Mouse (Mus musculus) myocyte (in vitro differentiated cells): ENCODE measurements around the gene Myh7. TPM values are rescaled to one million over a fixed set of nuclear protein-coding genes. Genes with fewer than 3 reads are reported as not detected.
"Not testable (repeated sequence)": the region's sequence is repeated elsewhere in the genome, so short reads cannot be mapped to it uniquely, and the experiment has no call there.

Experiments used
- H3K27me3 ChIP-seq: one replicate; pipeline ENCODE4 v1.6.1; 2011; ENCODE audit not compliant: control insufficient read depth, insufficient read depth, insufficient read length
- H3K36me3 ChIP-seq: one replicate; pipeline ENCODE4 v1.6.1; 2011; ENCODE audit not compliant: control insufficient read depth, insufficient read depth
- H3K4me2 ChIP-seq: one replicate; pipeline ENCODE4 v1.6.1; 2011; ENCODE audit warnings: low read depth, control low read depth
- H3K4me3 ChIP-seq: one replicate; pipeline ENCODE4 v1.5.1; 2011; ENCODE audit warnings: mild to moderate bottlenecking, control low read depth, moderate library complexity
- H3K79me2 ChIP-seq: one replicate; pipeline ENCODE4 v1.6.1; 2011; ENCODE audit not compliant: control insufficient read depth, insufficient read depth
- H3ac ChIP-seq: one replicate; pipeline ENCODE4 v1.6.1; 2011; ENCODE audit not compliant: control insufficient read depth, insufficient read length
- CEBPB ChIP-seq: IDR thresholded peaks from 2 replicates; pipeline ENCODE4 v1.6.1; 2011; ENCODE audit warnings: mild to moderate bottlenecking, moderate library complexity; ENCODE audit not compliant: poor library complexity, insufficient read depth, severe bottlenecking
- E2F4 ChIP-seq: IDR thresholded peaks from one replicate; pipeline ENCODE4 v1.6.1; 2011; ENCODE audit warnings: mild to moderate bottlenecking, control low read depth, moderate library complexity; ENCODE audit not compliant: insufficient read depth
- MAX ChIP-seq: IDR thresholded peaks from one replicate; pipeline ENCODE4 v1.6.1; 2011; ENCODE audit warnings: low read depth, mild to moderate bottlenecking, control low read depth
- MYOD1 ChIP-seq, 3 experiments: IDR thresholded peaks; one replicate each; pipeline ENCODE4 v1.6.1; 2011; ENCODE audit warnings: control low read depth in 2 of 3, low read depth in 2 of 3, mild to moderate bottlenecking in 2 of 3, moderate library complexity in 1 of 3; ENCODE audit not compliant: insufficient read length in 2 of 3, control insufficient read depth in 1 of 3
- MYOG ChIP-seq, 3 experiments: IDR thresholded peaks; one replicate each; pipeline ENCODE4 v1.6.1; 2011; ENCODE audit warnings: control low read depth in 2 of 3, low read depth in 2 of 3, mild to moderate bottlenecking in 2 of 3; ENCODE audit not compliant: insufficient read length in 2 of 3, control insufficient read depth in 1 of 3, insufficient read depth in 1 of 3
- POLR2A ChIP-seq: IDR thresholded peaks from one replicate; pipeline ENCODE4 v1.6.1; 2011; ENCODE audit warnings: low read depth, mild to moderate bottlenecking, control low read depth, moderate library complexity; ENCODE audit not compliant: insufficient read length
- POLR2AphosphoS2 ChIP-seq: IDR thresholded peaks from one replicate; pipeline ENCODE4 v1.6.1; 2011; ENCODE audit warnings: low read depth, control low read depth; ENCODE audit not compliant: insufficient read length
- REST ChIP-seq: IDR thresholded peaks from one replicate; pipeline ENCODE4 v1.6.1; 2011; ENCODE audit warnings: mild to moderate bottlenecking, control low read depth, moderate library complexity; ENCODE audit not compliant: insufficient read depth, insufficient read length
- SRF ChIP-seq: IDR thresholded peaks from one replicate; pipeline ENCODE4 v1.6.1; 2011; ENCODE audit warnings: low read depth; ENCODE audit not compliant: control insufficient read depth, insufficient read length
- TCF12 ChIP-seq: IDR thresholded peaks from one replicate; pipeline ENCODE4 v1.6.1; 2011; ENCODE audit warnings: mild to moderate bottlenecking, control low read depth; ENCODE audit not compliant: poor library complexity, insufficient read depth, severe bottlenecking
- TCF3 ChIP-seq: IDR thresholded peaks from one replicate; pipeline ENCODE4 v1.6.1; 2011; ENCODE audit warnings: low read depth, control low read depth; ENCODE audit not compliant: insufficient read length
- USF1 ChIP-seq: IDR thresholded peaks from one replicate; pipeline ENCODE4 v1.6.1; 2011; ENCODE audit warnings: low read depth, mild to moderate bottlenecking, control low read depth, moderate library complexity
- polyA plus RNA-seq: library from polyadenylated mRNA; unstranded; fragments of >200 nt; fragmentation: generic; extraction: Trizol; gene quantifications from one replicate; pipeline ENCODE4 v1.2.1, GENCODE M21; 2012; ENCODE audit warnings: missing spikeins

The Myh7 gene
- 56.5 TPM for polyA plus RNA-seq

DNA sequence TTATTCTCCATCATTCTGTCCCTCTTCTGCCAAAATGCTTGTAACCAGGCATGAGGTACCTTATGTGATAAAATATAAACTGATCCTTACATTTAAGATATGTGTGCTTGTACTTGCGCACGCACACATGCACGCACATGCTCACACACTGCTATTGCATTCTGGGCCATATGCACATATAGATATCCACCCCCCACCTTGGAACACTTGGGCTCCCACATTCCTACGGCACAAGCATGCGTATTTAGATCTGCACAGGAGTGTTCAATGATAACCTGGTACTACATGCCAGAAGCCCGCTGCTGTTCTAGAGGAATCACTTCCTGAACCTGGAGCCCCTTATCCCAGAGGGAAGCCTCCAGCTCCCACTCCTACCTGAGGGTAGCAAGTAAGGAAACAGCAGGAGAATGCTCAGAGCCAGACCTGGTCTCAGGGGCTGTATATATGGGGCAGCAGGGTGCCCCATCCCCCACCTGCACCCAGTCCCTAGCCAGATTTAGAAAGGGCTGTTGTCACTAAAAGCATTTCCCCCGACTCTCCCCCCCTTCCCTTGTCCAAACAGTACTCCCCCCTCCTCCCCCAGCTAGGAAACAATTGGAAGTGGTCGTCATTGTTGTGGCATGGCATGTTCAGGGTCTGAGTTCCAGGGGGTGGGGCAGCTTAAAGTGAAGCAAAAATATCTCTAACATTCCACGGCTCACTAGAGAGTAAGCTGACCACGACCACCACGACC lies at the start of gene Myh7:
Myh7 (minus strand) TSS at position 491 of the 733 bp plus-strand sequence.
- no peak for TF ChIP-seq CEBPB
- no peak for TF ChIP-seq MAX
- no peak for TF ChIP-seq MYOD1 (IDR thresholded peaks at IDR 0.05; ENCODE audit: control insufficient read depth in 1 of 3, insufficient read length in 2 of 3, low read depth in 2 of 3)
- no peak for TF ChIP-seq REST
- TF ChIP-seq MYOG (IDR thresholded peaks at IDR 0.05; ENCODE audit: control insufficient read depth in 1 of 3, insufficient read depth in 1 of 3, insufficient read length in 2 of 3, low read depth in 2 of 3), result no peak
- TF ChIP-seq SRF, result no peak
- no peak for TF ChIP-seq TCF3
- no peak for TF ChIP-seq USF1
- no peak for TF ChIP-seq POLR2AphosphoS2
- TF ChIP-seq E2F4, result no peak
- no peak for TF ChIP-seq TCF12
- no peak for TF ChIP-seq POLR2A
- H3K4me2 ChIP-seq, result peak within 1 kb of the TSS; percentile 66
- peaks cover 13% of the 10 kb centered on the region for H3K27me3 ChIP-seq
- H3K79me2 ChIP-seq, result no peaks in the 10 kb centered on the region
- no peak within 1 kb of the TSS for H3ac ChIP-seq
- no peak within 1 kb of the TSS for H3K4me3 ChIP-seq
- no peaks in the 10 kb centered on the region for H3K36me3 ChIP-seq

DNA sequence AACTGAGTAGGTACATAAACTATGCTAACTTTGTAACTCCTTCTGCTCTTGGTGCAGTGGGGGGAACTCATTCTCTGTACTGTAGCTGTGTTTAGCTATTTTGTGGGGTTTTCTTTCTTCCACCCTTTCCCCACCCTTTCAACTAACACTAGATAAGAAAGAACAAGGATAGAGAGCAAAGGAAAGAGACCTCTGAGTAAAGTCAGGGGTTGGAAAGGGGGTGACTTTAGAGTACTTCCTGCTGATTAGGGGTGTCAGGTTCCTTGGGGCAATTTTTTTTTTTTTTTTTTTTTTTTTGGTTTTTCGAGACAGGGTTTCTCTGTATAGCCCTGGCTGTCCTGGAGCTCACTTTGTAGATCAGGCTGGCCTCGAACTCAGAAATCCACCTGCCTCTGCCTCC lies 49.3 kb upstream of the Myh7 start:
- H3K4me3 ChIP-seq, H3K4me2 ChIP-seq, H3ac ChIP-seq, H3K79me2 ChIP-seq, H3K27me3 ChIP-seq, H3K36me3 ChIP-seq: not testable (repeated sequence)

DNA sequence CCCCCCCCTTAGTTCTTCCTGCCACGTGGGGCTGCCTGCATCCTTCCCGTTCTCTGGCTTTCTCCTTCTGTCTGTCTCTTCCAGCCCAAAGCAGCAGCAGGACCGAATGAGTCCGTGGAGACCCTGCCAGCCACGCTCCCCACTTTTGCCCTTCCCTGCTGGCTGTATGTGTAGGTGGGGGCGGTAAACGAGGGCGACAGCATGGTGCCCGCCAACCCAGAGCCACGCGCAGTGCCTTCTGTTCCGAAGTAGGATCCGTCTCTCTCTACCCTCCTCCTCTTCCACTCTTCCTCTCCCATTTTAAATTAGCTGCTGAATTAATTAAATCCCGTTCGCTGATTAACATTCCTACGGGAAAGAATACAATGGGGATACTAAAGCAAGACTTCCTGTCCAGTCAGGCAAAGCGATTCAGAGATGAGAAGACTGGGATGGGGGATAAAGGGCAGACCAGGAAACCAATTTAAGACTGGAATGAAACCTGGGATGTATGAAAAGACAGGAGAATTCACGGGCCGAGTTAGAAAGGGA lies 38.3 kb upstream of the Myh7 start:
- TF ChIP-seq SRF (no peak), MAX (no peak), REST (no peak), TCF3 (no peak), POLR2A (no peak), USF1 (no peak), TCF12 (no peak)

DNA sequence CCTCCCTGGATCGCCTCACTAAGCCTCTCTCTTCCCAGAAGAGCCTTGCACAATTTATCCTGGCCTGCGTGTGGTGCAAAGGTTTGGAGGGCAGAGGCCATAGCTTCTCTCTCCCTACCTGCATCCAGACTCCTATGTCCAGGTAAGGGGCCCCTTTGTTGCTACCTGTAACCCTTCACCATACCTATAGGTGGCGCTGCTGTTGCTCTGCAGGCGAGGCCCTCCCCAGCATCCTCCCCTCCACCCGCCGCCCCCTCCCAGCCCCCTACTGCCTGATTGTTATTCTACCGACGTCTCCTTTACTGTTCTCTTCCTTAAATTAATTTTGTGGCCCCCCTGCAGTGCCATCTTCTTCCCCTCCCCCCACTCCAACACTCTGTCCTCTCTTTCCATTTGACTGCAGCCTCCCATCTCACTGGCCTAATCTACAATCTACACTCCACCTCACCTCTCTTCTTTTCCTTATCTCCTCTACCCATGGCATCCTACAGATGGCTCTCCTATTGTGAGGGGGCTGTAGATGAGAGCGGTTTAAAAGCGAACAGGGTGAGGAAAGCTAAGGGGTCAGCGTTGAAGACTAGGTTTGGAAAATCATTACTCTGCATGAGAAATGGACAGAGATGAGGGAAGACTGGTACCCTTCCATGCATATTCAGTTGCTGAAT lies 34.7 kb upstream of the Myh7 start:
- Histone ChIP-seq H3K36me3 (peaks cover 15% of the 10 kb centered on the region), H3K79me2 (no peaks in the 10 kb centered on the region), H3K27me3 (no peaks in the 10 kb centered on the region), H3K4me2 (no peak overlapping the region), H3K4me3 (no peak overlapping the region), H3ac (no peak overlapping the region)
- no peak for TF ChIP-seq SRF
- no peak for TF ChIP-seq REST
- no peak for TF ChIP-seq E2F4
- no peak for TF ChIP-seq CEBPB
- TF ChIP-seq POLR2A, result no peak
- no peak for TF ChIP-seq TCF3
- no peak for TF ChIP-seq MAX
- no peak for TF ChIP-seq USF1
- no peak for TF ChIP-seq MYOD1 (IDR thresholded peaks at IDR 0.05; ENCODE audit: control insufficient read depth in 1 of 3, insufficient read length in 2 of 3, low read depth in 2 of 3)
- no peak for TF ChIP-seq TCF12
- no peak for TF ChIP-seq MYOG (IDR thresholded peaks at IDR 0.05; ENCODE audit: control insufficient read depth in 1 of 3, insufficient read depth in 1 of 3, insufficient read length in 2 of 3, low read depth in 2 of 3)
- no peak for TF ChIP-seq POLR2AphosphoS2

More for the DNA sequence above, 38.3 kb upstream of the Myh7 start:
- Histone ChIP-seq H3ac (no peak overlapping the region), H3K4me2 (no peak overlapping the region), H3K4me3 (no peak overlapping the region), H3K27me3 (no peaks in the 10 kb centered on the region), H3K36me3 (no peaks in the 10 kb centered on the region), H3K79me2 (no peaks in the 10 kb centered on the region)

DNA sequence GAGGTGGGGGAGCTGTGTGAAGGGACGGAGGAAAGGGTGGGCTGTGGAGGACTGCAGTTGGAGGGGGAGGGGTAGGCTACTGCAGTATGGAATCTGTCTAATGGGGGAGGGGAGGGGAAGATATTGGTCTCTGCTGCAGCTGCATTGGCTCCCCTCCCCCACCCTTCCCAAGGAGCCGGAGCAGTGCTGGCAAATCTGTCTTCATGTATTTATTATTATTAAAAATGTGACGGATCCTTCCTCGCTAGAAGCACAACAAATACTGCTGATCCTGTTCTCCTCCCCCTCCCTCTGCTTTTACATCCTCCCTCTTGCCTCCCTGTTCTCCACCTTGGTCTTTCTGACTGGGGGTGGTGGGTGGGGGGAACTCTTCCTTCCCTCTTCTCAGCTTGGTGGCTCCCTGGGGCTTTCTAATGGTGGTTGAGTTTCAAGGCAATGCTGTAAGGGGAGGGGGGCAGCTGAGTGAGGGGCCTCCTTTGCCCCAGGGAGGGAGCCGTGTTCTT lies 34.0 kb upstream of the Myh7 start:
- TF ChIP-seq SRF (no peak), POLR2AphosphoS2 (no peak), MYOG (IDR thresholded peaks at IDR 0.05; ENCODE audit: control insufficient read depth in 1 of 3, insufficient read depth in 1 of 3, insufficient read length in 2 of 3, low read depth in 2 of 3) (no peak)
- peaks cover 15% of the 10 kb centered on the region for H3K36me3 ChIP-seq
- H3K4me3 ChIP-seq, result no peak overlapping the region
- no peak overlapping the region for H3ac ChIP-seq
- no peaks in the 10 kb centered on the region for H3K27me3 ChIP-seq
- H3K79me2 ChIP-seq, result no peaks in the 10 kb centered on the region
- no peak overlapping the region for H3K4me2 ChIP-seq
